8 mouse cellular contexts compared by ENCODE assay signal in genomic region chr7:132736099-132736862, GRCm38 (mm10).
A peak's percentile ranks its signal among the peaks of the same experiment; 100 is the strongest.
DNase-seq lines count a peak whose midpoint lies in the region; ATAC-seq and TF ChIP-seq lines count a peak whose summit lies in the region.

No protein-coding gene starts in this region.

- peak overlapping the region; percentile 25; the same call in 1 of the 2 replicates for H3K27ac ChIP-seq in midbrain, embryonic 12.5 days (replicated peaks)
- no peak overlapping the region for H3K27ac ChIP-seq in midbrain, embryonic 15.5 days
- peak overlapping the region; percentile 85 for H3K27ac ChIP-seq in embryonic fibroblast, embryonic 13.5 days (ENCODE audit: insufficient read depth, low read length)
- H3K27ac ChIP-seq in limb, embryonic 13.5 days, result peak overlapping the region; percentile 7

- H3K9me3 ChIP-seq in midbrain, embryonic 12.5 days, result no peaks in the 10 kb centered on the region
- no peaks in the 10 kb centered on the region for H3K9me3 ChIP-seq in midbrain, embryonic 15.5 days
- H3K9me3 ChIP-seq in limb, embryonic 13.5 days, result no peaks in the 10 kb centered on the region

- ATAC-seq in midbrain, embryonic 12.5 days (ENCODE audit: low FRiP score, low read depth), result no peak
- ATAC-seq in midbrain, embryonic 15.5 days (replicated peaks), result no peak
- ATAC-seq in limb, embryonic 13.5 days (ENCODE audit: low FRiP score, low read depth), result peak; percentile 38; the same call in 1 of the 2 replicates

- no peak overlapping the region for H3K4me2 ChIP-seq in midbrain, embryonic 12.5 days (replicated peaks)
- H3K4me2 ChIP-seq in midbrain, embryonic 15.5 days, result no peak overlapping the region
- no peak overlapping the region for H3K4me2 ChIP-seq in limb, embryonic 13.5 days (replicated peaks)

- H3K9ac ChIP-seq in midbrain, embryonic 12.5 days (replicated peaks), result no peak overlapping the region
- H3K9ac ChIP-seq in midbrain, embryonic 15.5 days, result no peak overlapping the region
- H3K9ac ChIP-seq in limb, embryonic 13.5 days, result no peak overlapping the region

- intact Hi-C loops in heart, postnatal 14 days (cut with DNase I), result loop anchor here (2.0 to 5.0 kb wide), 4 partner anchors 41 to 116 kb away; partner anchors contain the start of genes Eef1akmt2 and Fam53b

- DNase-seq in adrenal gland, adult 8-10 months, result peak; percentile 59
- peak; percentile 55 to 68 for DNase-seq in heart, postnatal 14 days
- peak; percentile 66 to 71 for DNase-seq in right cerebral cortex, postnatal 10 days (ENCODE audit: low spot score in 2 of 2)
- DNase-seq in c-Kit-positive CD71-positive TER-119-positive erythroid progenitor cells, embryonic 14.5 days (ENCODE audit: low spot score), result no peak

- TF ChIP-seq CTCF in embryonic fibroblast, embryonic 13.5 days (IDR thresholded peaks at IDR 0.05; ENCODE audit: borderline replicate concordance, insufficient read depth, low read length), result no peak

- no peak overlapping the region for H3K4me3 ChIP-seq in midbrain, embryonic 12.5 days
- no peak overlapping the region for H3K4me3 ChIP-seq in midbrain, embryonic 15.5 days
- no peak overlapping the region for H3K4me3 ChIP-seq in embryonic fibroblast, embryonic 13.5 days (ENCODE audit: insufficient read depth, low read length)
- no peak overlapping the region for H3K4me3 ChIP-seq in limb, embryonic 13.5 days

- peaks cover 51% of the 10 kb centered on the region for H3K4me1 ChIP-seq in midbrain, embryonic 12.5 days
- peaks cover 29% of the 10 kb centered on the region for H3K4me1 ChIP-seq in midbrain, embryonic 15.5 days
- H3K4me1 ChIP-seq in embryonic fibroblast, embryonic 13.5 days (ENCODE audit: control insufficient read depth, insufficient read depth, low read length), result no peaks in the 10 kb centered on the region
- peaks cover 31% of the 10 kb centered on the region for H3K4me1 ChIP-seq in limb, embryonic 13.5 days

- 60% methylated on average over 17 of the region's 17 CpGs for WGBS in midbrain, embryonic 12.5 days
- WGBS in midbrain, embryonic 15.5 days, result 59% methylated on average over 17 of the region's 17 CpGs
- WGBS in limb, embryonic 13.5 days, result 58% methylated on average over 17 of the region's 17 CpGs

- H3K27me3 ChIP-seq in midbrain, embryonic 12.5 days, result no peaks in the 10 kb centered on the region
- H3K27me3 ChIP-seq in midbrain, embryonic 15.5 days (replicated peaks), result no peaks in the 10 kb centered on the region
- no peaks in the 10 kb centered on the region for H3K27me3 ChIP-seq in limb, embryonic 13.5 days

- H3K36me3 ChIP-seq in midbrain, embryonic 12.5 days, result no peaks in the 10 kb centered on the region
- no peaks in the 10 kb centered on the region for H3K36me3 ChIP-seq in midbrain, embryonic 15.5 days (replicated peaks)
- H3K36me3 ChIP-seq in limb, embryonic 13.5 days, result peaks cover 25% of the 10 kb centered on the region

- TF ChIP-seq POLR2A in embryonic fibroblast, embryonic 13.5 days (IDR thresholded peaks at IDR 0.05; ENCODE audit: low read depth, low read length), result peak; percentile 23; the same call in 1 of the 2 replicates
